Mouse (Mus musculus) urinary bladder, adult 2 months (tissue): ENCODE measurements around the gene Vezf1. TPM values are rescaled to one million over a fixed set of nuclear protein-coding genes. Genes with fewer than 3 reads are reported as not detected.

Experiments used
- DNase-seq: peaks from one replicate; pipeline ENCODE4 v3.0.0; 2022; ENCODE audit warnings: low spot score
- polyA plus RNA-seq: library from polyadenylated mRNA; depleted of rRNA; stranded (reverse); fragments of >200 nt; gene quantifications from 2 replicates; pipeline ENCODE4 v1.2.3, GENCODE M21; 2012

Gene Vezf1
- polyA plus RNA-seq, 1 experiment: 33.6 TPM

DNA sequence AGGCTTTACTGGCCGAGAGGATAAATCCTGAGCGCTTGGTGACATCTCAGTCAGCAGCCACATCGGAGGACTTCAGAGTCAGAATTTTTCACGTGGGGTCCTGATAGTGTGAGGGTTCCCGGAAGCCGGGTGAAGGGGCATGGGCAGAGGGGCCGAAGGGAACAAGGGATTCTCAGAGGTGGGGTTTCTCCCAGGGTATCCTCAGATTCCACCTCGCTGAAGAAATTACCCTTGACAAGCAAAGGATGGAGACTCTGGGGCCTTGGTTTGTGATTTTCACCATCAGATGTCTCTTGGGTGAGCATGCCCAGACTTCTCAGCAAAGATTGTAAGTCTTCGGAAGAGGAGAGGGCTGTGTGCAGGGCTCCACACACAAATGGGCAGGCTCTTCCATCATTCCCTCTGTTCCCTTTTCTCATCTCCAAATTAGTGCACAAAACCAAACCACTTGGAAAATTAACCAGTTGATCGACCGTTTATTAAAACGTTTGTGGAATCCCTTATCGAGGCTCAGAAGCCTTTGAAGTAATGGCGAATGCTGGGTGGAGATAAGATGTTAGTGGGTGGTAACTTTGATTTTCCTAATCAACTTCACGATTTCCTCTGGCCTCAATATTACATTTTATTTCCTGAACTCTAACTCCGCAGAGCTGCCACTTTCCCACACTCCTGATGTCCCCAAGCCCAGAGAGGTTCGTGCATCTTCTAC, 30.1 kb downstream of the Vezf1 start, which contains the start of gene Cuedc1:
Gene Cuedc1, plus strand, starts transcription at position 38 of the 709 bp plus-strand sequence.
- DNase-seq: no peak

GRCm38 (mm10) chr11:88098787-88099598, 30.9 kb downstream of the Vezf1 start:
- peak; percentile 83 for DNase-seq

- peak; percentile 62 for DNase-seq
Measured at GRCm38 (mm10) chr11:88099599-88100023, 31.5 kb downstream of the Vezf1 start.

- DNase-seq: no peak
Measured at GRCm38 (mm10) chr11:88100170-88100569, 32.1 kb downstream of the Vezf1 start.

GRCm38 (mm10) chr11:88103214-88103941, 35.3 kb downstream of the Vezf1 start:
- DNase-seq: no peak

- DNase-seq: no peak
Measured at GRCm38 (mm10) chr11:88105494-88106291, 37.6 kb downstream of the Vezf1 start.

DNA sequence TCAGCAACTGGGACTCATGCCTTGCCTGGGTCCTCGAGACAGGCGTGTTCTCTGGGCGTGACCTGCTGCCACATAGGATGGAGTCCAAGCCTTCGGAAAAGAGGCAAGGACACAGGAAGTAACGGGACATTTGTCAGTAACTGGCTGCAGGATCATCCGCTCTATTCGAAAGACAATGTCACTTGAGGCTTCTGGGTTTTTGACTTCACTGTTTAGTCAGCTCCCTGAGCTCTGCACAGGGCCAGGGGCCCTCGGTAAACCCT, 38.1 kb downstream of the Vezf1 start:
- no peak for DNase-seq

GRCm38 (mm10) chr11:88107365-88107764, 39.3 kb downstream of the Vezf1 start:
- DNase-seq: no peak

GRCm38 (mm10) chr11:88110031-88110594, 42.0 kb downstream of the Vezf1 start:
- no peak for DNase-seq

DNA sequence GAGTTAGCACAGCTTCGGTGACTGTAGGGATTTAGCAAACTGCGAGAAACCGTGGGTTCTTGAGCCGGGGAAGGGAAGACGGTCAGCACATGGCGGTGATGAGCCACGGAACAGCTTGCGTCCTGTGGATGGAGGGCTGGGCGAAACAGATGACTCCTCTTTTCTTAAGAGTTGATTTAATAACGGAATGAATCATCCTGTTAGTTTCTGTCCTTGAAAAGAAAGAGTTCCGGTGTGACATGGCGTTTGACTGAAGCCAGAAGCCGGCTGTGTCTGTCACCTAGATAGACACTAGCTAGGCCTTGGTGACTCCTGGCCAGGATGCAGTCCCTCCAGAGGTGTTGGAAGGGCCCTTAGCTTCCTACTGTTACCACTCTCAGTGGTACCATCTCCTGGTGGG, 44.0 kb downstream of the Vezf1 start:
- DNase-seq: no peak

DNA sequence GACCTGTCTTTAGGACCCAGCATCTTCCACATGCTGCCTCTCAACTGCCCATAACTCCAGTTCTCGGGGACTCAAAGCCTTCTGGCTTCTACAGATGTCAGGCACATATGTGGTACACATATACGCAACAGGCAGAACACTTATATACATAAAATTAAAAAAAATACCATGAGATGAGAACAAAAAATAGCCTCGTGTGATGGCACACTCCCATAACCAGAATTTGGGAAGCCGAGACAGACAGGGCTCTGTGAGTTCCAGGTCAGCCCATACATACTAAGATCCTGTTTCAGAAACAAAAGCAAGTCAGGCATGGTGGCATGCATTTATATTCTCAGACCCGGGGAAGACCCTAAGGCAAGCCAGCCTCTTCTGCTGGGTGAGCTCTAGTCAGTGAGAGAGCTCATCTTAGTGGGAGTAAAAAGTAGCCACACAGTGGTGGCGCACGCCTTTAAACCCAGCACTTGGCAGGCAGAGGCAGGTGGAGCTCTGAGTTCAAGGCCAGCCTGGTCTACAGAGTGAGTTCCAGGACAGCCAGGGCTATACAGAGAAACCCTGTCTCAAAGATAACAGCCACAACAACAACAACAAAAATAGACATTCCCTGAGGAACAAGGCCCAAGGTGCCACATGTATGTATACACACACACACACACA, 44.7 kb downstream of the Vezf1 start:
- DNase-seq: no peak

GRCm38 (mm10) chr11:88113543-88114271, 45.6 kb downstream of the Vezf1 start:
- DNase-seq: no peak

- DNase-seq: no peak
Measured at GRCm38 (mm10) chr11:88114871-88115301, 46.8 kb downstream of the Vezf1 start.

- no peak for DNase-seq
Measured at GRCm38 (mm10) chr11:88116568-88116967, 48.5 kb downstream of the Vezf1 start.

GRCm38 (mm10) chr11:88117356-88118090, 49.4 kb downstream of the Vezf1 start:
- DNase-seq: no peak

- no peak for DNase-seq
Measured at GRCm38 (mm10) chr11:88118091-88118440, 50.0 kb downstream of the Vezf1 start.

GRCm38 (mm10) chr11:88118817-88119642, 51.0 kb downstream of the Vezf1 start:
- peak; percentile 52 for DNase-seq

- DNase-seq: no peak
Measured at GRCm38 (mm10) chr11:88122545-88122944, 54.5 kb downstream of the Vezf1 start.

DNA sequence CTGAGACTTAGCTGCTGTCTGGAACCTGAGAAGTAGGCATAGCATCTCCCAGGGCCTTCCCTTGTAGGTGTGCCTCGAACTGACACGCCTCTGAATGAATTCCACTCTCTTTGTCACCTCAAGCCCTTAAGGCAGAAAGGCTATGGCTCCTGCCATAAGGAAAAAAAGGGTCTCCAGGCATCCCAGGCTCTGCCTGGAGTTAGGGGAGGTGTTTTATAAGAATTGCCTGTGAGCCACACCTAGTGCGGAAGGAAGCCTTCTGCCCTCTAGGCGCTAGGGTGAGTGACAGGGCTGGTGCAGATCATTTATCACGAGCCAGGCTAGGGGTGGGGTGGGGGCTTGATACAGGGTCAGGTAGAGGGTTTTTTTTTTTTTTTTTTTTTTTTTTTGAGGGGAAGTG, 54.9 kb downstream of the Vezf1 start:
- no peak for DNase-seq
